Mouse (Mus musculus): ENCODE measurements around the gene Nfrkb. TPM values are rescaled to one million over a fixed set of nuclear protein-coding genes. Genes with fewer than 3 reads are reported as not detected.
A peak's percentile ranks its signal among the peaks of the same experiment; 100 is the strongest.

Gene Nfrkb
- 10 to 100 TPM; 17.9 to 20.3 TPM for total RNA-seq (2021)
- long read RNA-seq, experiment 1, partial matches to known transcripts: 2 of 2 reads
- long read RNA-seq, experiment 1, other reads (novel, unspliced or antisense): 0 of 2 reads
- long read RNA-seq, experiment 2, partial matches to known transcripts: 0 of 1 reads
- long read RNA-seq, experiment 2, other reads (novel, unspliced or antisense): 1 of 1 reads

GRCm38 (mm10) chr9:31385947-31386354 is at the start of gene Nfrkb:
Gene Nfrkb (plus strand): TSS chr9:31386192.
- DNase-seq: peak; percentile 98

DNA sequence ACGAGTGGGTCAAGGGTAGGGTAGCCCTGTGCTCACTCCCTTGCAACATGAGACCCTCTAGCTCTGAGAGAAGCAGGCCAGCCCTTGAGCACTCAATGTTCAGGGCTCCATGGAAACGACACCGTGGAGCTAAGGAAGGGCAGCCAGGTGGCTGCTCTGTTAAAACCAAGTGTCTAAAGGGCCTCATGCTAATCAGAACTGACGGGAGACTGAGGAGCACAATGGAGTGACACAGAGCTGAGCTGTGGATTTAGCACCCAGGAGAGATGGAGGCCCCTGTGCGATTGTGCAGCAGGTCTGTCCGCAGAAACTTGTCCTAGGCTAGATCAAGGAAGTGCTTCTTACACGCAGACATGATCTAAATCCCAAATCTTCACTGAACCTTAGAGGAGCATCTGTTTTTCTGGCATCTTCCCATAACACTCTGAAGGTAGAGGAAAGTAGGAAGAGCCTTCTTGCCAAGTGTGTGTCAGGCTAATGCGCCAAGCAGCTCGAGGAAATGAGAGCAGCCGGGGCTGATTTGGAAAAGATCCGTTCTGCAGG is 41.6 kb upstream of the Nfrkb start:
- DNase-seq: no peak

DNA sequence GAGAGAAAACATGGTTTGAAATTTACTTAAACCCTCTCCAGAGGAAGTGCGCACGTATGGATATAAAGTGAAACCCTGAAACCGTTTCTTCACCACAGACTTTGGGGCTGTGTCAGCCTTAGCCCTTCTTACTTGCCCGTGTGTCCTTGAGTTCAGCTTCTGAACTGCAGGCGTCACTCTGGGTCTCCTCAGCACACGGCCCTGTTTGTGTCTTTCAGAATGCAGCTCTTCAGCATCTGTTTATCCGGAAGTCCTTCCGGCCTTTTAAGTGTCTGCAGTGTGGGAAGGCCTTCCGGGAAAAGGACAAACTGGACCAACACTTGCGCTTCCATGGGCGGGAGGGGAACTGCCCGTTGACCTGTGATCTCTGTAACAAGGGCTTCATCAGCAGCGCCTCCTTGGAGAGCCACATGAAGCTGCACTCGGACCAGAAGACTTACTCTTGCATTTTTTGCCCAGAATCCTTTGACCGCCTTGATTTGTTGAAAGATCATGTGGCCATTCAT is 39.4 kb upstream of the Nfrkb start:
- no peak for DNase-seq

DNA sequence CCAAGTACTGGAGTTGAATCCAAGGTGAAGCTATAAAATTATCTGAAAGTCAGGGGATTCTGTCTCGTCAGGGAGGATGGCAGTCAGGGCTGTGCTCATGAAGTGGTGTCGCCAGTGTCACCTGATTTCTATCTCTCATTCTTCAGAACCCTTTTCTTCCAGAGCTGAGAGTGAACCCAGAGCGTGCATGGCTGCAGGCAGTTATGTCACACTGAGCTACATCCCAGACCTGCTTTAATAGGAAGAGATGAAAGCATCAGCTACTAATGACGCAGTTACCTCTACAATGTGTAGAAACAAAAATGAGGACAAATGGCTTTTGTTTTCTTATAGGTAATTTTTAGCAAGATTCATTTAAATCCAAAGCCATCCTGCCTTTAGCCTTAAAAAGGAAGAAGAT is 37.5 kb upstream of the Nfrkb start:
- DNase-seq: no peak

- DNase-seq: peak; percentile 78 to 86
Measured at GRCm38 (mm10) chr9:31348915-31349314, 37.1 kb upstream of the Nfrkb start.

DNA sequence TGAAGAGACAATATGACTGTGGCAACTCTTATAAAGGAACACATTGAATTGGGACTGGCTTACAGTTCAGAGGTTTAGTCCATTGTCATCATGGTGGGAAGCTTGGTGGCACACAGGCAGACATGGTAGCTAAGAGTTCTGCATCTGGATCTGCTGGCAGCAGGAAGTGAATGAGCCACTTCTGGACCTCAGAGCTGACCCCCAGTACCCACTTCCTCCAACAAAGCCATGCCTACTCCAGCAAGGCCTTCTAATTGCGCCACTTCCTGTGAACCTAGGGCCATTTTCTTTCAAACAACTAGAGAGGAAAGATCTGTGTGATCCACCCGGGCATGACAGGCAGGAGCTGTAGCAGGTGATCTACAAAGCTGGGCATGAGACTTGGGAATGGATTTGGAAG is 33.3 kb upstream of the Nfrkb start:
- no peak for DNase-seq

GRCm38 (mm10) chr9:31353518-31353917 is 32.5 kb upstream of the Nfrkb start:
- DNase-seq: no peak

GRCm38 (mm10) chr9:31354051-31354450 is 31.9 kb upstream of the Nfrkb start:
- DNase-seq: no peak

GRCm38 (mm10) chr9:31363698-31364609 is 22.0 kb upstream of the Nfrkb start:
- peak; percentile 41 to 69 for DNase-seq

DNA sequence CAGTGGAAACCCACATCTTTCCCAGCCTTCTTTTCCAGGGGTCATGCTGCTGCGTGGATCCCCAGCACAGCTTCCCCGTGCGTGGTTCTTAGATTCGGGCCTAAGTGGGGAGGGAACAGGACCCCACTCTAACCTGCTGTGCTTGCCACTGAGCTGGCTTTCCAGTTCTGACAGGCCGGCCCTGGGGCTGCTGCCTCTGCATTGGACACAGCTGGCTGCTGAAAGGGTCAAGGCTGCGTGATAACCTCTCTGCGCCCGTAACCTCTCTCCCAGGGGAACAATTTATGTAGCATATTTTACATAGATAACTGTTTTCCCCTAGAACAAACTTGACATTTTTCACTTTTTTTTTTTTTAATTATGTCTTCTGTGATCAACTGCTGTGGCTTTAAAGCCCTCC is 20.9 kb upstream of the Nfrkb start:
- peak; percentile 40 to 41 for DNase-seq

GRCm38 (mm10) chr9:31371740-31372139 is 14.3 kb upstream of the Nfrkb start:
- DNase-seq: no peak

GRCm38 (mm10) chr9:31376661-31377060 is 9.3 kb upstream of the Nfrkb start:
- no peak for DNase-seq

- DNase-seq: peak in 1 of 2 experiments; percentile 13
Measured at GRCm38 (mm10) chr9:31384786-31385499, 1.0 kb upstream of the Nfrkb start.

DNA sequence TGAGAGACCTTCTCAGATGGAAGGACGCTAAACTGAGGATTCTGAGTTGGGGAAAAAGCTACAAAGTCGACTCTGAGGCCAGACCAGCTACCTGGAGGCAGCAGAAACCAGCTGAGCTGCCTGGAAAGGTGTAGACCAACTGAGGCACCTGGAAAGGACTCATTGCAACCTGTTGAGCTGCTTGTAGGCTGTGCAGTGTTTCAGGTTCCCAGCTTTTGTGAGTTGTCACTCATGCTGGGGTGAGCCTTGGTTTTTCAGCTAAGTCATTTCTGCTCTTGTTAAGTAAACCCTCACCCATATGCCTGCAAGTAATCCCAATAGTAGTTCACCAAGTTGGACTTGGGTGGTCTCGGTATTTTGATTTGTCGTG is 507 bp upstream of the Nfrkb start:
- DNase-seq: no peak

DNA sequence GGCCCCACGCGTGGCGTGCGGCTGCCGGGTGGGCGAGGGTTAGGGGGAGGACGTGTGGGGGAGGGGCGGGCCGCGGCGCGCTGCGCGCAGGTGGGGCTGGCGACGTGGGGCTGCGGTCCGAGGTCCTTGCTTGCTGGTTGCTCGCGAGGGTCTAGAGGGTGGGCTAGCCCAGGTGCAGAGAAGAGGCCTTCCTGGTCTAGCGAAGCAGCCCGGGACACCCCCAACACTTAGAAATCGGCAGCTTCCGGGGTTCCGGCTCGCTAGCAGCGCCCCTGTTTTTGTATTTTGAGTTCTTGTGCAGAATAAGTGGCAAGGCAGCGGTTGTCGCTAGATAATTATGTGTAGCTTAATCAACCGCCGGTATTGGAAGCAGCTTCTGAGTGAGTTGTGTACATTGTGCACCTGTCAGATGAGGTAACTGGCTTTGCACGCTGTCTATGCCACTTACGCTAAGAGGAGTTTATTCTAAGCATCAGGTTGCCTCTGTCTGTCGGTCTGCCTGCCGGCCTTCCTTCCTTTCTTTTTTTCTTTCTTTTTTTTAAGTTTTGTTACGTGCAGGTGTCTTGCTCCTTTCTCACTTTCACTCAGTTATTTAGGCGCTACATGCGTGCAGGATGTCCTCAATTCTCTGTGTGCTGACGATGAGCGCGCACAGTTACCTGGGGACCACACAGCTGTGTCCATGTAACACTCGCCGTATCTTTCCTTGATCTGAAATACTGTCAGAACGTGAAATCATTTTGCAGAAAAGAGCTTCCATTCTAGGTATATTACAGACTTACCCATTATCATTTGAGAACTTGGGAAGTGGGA is 582 bp downstream of the Nfrkb start:
- DNase-seq: no peak

GRCm38 (mm10) chr9:31387206-31387605 is 1.2 kb downstream of the Nfrkb start:
- DNase-seq: no peak

DNA sequence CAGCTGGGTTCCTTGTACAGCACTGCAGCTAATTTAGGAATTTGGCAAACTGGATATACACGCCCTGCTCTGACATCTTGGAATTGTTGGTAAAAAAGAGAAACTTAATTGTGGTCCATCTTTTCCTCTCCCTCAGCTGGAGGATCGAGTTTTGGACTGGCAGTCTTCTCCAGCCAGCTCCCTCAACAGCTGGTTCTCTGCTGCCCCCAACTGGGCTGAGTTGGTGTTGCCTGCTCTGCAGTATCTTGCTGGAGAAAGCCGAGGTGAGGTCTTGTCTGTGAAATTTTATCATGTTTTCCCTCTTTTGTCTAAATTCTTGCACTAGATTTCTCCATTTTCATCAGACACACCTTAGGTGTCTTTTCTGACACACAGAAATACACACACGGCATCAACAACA is 14.4 kb downstream of the Nfrkb start:
- peak; percentile 75 to 85 for DNase-seq

GRCm38 (mm10) chr9:31404311-31404710 is 18.3 kb downstream of the Nfrkb start:
- DNase-seq: no peak

DNA sequence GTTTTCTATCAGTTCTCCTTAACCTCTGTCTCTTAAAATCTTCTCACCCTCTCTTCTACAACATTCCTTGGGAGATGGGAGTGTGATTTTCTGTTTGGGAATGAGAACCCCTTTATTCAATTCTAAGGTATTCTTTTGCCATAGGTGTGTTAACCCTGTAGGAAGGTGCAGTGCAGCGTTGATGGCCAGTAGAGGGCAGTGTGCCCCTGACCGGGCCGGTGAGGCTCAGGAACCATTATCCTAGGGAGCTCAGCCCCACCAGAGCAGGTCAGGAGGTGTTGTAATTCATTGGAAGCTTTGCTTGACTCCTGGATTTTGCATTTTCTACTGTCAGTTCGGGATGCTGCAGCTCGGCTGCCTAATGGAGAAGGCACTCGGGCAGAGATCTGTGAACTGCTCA is 19.2 kb downstream of the Nfrkb start:
- DNase-seq: peak; percentile 41 to 65

DNA sequence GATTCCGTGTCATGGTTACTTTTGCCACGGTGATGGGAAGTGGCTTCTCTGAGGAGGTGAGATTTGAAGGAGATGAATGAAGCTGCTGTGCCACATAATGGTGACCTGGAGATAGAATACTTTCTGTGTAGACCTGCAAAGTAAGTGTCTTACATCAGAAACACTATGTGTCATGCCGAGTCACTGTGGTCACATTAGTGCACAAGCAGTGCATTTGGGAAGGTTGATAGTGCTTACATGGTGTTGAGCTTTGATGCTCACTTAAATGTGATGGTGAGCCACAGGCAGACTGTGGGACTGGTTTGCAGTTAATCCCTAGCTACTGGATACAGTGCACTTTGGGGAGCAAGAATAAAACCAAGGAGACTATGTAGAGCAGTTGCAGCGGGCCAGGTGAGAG is 26.2 kb downstream of the Nfrkb start:
- DNase-seq: no peak

GRCm38 (mm10) chr9:31418821-31419220 is 32.8 kb downstream of the Nfrkb start:
- no peak for DNase-seq

DNA sequence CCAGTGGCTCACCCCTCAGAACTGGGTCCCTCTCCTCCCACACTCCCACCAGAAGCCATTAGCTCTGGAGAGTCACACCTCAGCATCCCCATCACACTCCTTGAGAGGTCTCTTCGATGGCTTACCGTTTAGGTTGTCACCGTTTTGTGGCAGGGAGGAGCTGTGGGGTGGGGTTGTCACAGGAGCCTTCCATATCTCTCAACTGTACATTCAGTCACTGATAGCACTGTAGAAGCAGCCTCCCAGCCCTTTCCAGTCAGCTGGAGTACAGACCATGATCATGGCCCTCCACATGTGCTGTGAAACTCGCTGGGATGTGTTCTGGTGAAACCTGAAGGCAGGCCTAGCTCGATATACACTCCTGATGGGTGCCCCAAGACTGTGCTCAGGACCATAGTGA is 36.2 kb downstream of the Nfrkb start:
- no peak for DNase-seq
